ENCODE assay signal across 9 mouse cellular contexts in the genomic region with DNA sequence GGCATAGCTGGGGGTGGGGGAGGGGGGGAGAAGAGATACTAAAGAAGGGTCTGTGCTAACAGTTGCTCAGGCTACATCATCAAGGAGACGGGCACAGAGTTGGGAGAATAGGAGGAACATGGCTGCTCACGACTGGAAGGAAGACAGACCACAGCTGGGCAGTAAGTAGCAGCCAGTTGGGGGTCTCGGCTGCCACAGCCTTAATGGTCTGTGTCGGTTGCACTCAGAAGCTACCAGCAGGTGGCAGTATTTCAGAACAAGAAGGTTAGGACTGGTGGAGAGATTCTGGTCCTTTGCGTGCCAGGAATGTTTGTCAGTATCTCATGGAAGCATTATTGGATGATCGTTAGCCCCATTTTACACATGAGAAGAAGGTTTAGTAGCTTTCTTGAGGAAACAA.
DNase-seq lines count a peak whose midpoint lies in the region; ATAC-seq and TF ChIP-seq lines count a peak whose summit lies in the region.
"Had no signal": no experiment of that assay in that cellular context is flagged by ENCODE, and none has a peak within 500 bp of the region (broad histone marks: within the 10 kb centered on the region; RNA-seq: fewer than 3 reads in every experiment).

No protein-coding gene starts in this region.

- H3K27ac ChIP-seq in heart, adult 2 months, result no peak overlapping the region
- no peak overlapping the region for H3K27ac ChIP-seq in heart, embryonic 10.5 days
- no peak overlapping the region for H3K27ac ChIP-seq in hindbrain, embryonic 12.5 days
- H3K27ac ChIP-seq in midbrain, embryonic 10.5 days (replicated peaks), result no peak overlapping the region
- no peak overlapping the region for H3K27ac ChIP-seq in stomach, embryonic 14.5 days (ENCODE audit: low read length)
- H3K27ac ChIP-seq: lung, embryonic 15.5 days had no signal

- peaks cover 2% of the 10 kb centered on the region; the same call in 1 of the 2 replicates for H3K27me3 ChIP-seq in heart, adult 2 months (ENCODE audit: control insufficient read depth, insufficient read depth, low read length)
- H3K27me3 ChIP-seq in heart, embryonic 10.5 days (ENCODE audit: insufficient read depth, poor library complexity, severe bottlenecking), result peaks cover 23% of the 10 kb centered on the region
- H3K27me3 ChIP-seq in hindbrain, embryonic 12.5 days, result no peaks in the 10 kb centered on the region
- H3K27me3 ChIP-seq in midbrain, embryonic 10.5 days (ENCODE audit: low read depth, poor library complexity, severe bottlenecking), result no peaks in the 10 kb centered on the region
- H3K27me3 ChIP-seq in stomach, embryonic 14.5 days (ENCODE audit: control insufficient read depth, insufficient read depth, low read length), result no peaks in the 10 kb centered on the region

- TF ChIP-seq POLR2A in heart, adult 2 months (IDR thresholded peaks at IDR 0.05; ENCODE audit: insufficient read depth, low read depth, low read length), result no peak

- 8% methylated on average over 6 of the region's 6 CpGs for WGBS in heart, adult 2 months
- 9% methylated on average over 6 of the region's 6 CpGs for WGBS in heart, embryonic 10.5 days
- 11% methylated on average over 6 of the region's 6 CpGs for WGBS in hindbrain, embryonic 12.5 days
- WGBS in midbrain, embryonic 10.5 days, result 15% methylated on average over 6 of the region's 6 CpGs
- 7% methylated on average over 6 of the region's 6 CpGs for WGBS in stomach, embryonic 14.5 days

- no peaks in the 10 kb centered on the region for H3K9me3 ChIP-seq in heart, embryonic 10.5 days
- H3K9me3 ChIP-seq in hindbrain, embryonic 12.5 days (replicated peaks), result no peaks in the 10 kb centered on the region
- H3K9me3 ChIP-seq in midbrain, embryonic 10.5 days (replicated peaks), result no peaks in the 10 kb centered on the region
- H3K9me3 ChIP-seq in stomach, embryonic 14.5 days (ENCODE audit: control insufficient read depth, low read depth, low read length), result no peaks in the 10 kb centered on the region
- H3K9me3 ChIP-seq: lung, embryonic 15.5 days had no signal

- H3K36me3 ChIP-seq in heart, adult 2 months (ENCODE audit: control insufficient read depth, insufficient read depth, low read length), result no peaks in the 10 kb centered on the region
- no peaks in the 10 kb centered on the region for H3K36me3 ChIP-seq in heart, embryonic 10.5 days
- H3K36me3 ChIP-seq in hindbrain, embryonic 12.5 days, result no peaks in the 10 kb centered on the region
- H3K36me3 ChIP-seq in midbrain, embryonic 10.5 days, result no peaks in the 10 kb centered on the region
- H3K36me3 ChIP-seq in stomach, embryonic 14.5 days (ENCODE audit: control insufficient read depth, insufficient read depth, low read length), result no peaks in the 10 kb centered on the region
- H3K36me3 ChIP-seq: lung, embryonic 15.5 days had no signal

- H3K4me2 ChIP-seq in hindbrain, embryonic 12.5 days (replicated peaks), result no peak overlapping the region
- no peak overlapping the region for H3K4me2 ChIP-seq in stomach, embryonic 14.5 days (replicated peaks; ENCODE audit: low read depth, low read length)
- H3K4me2 ChIP-seq: lung, embryonic 15.5 days had no signal

- peak; percentile 94 for TF ChIP-seq CTCF in heart, adult 2 months (IDR thresholded peaks at IDR 0.05)

- ATAC-seq in hindbrain, embryonic 12.5 days (ENCODE audit: low FRiP score), result peak; percentile 73
- peak; percentile 37; the same call in 1 of the 2 replicates for ATAC-seq in stomach, embryonic 14.5 days (ENCODE audit: insufficient number of reproducible peaks, insufficient read depth, low FRiP score, low read depth)

- H3K4me1 ChIP-seq in heart, adult 2 months (ENCODE audit: control insufficient read depth, insufficient read depth, low read length), result no peaks in the 10 kb centered on the region
- peaks cover 7% of the 10 kb centered on the region; the same call in 1 of the 2 replicates for H3K4me1 ChIP-seq in heart, embryonic 10.5 days
- no peaks in the 10 kb centered on the region for H3K4me1 ChIP-seq in hindbrain, embryonic 12.5 days
- H3K4me1 ChIP-seq in midbrain, embryonic 10.5 days, result no peaks in the 10 kb centered on the region
- no peaks in the 10 kb centered on the region for H3K4me1 ChIP-seq in stomach, embryonic 14.5 days (ENCODE audit: control insufficient read depth, insufficient read depth, low read length)
- H3K4me1 ChIP-seq: lung, embryonic 15.5 days had no signal

- DNase-seq in heart, adult 2 months, result peak; percentile 27 to 54
- no peak for DNase-seq in heart, embryonic 10.5 days (ENCODE audit: low spot score)
- DNase-seq in adipocyte (ENCODE audit: low spot score), result peak; percentile 76
- peak; percentile 90 for DNase-seq in embryo, embryonic 11 days
- DNase-seq in layer of hippocampus, postnatal 25 days (ENCODE audit: extremely low spot score in 1 of 2, low spot score in 1 of 2), result peak; percentile 31 to 66
- peak; percentile 69 for DNase-seq in midbrain, embryonic 10.5 days (ENCODE audit: low spot score)

- no peak overlapping the region for H3K4me3 ChIP-seq in heart, adult 2 months
- no peak overlapping the region for H3K4me3 ChIP-seq in heart, embryonic 10.5 days
- H3K4me3 ChIP-seq in hindbrain, embryonic 12.5 days, result no peak overlapping the region
- H3K4me3 ChIP-seq in midbrain, embryonic 10.5 days, result no peak overlapping the region
- H3K4me3 ChIP-seq in stomach, embryonic 14.5 days (ENCODE audit: low read depth, low read length), result no peak overlapping the region
- H3K4me3 ChIP-seq: lung, embryonic 15.5 days had no signal

- no peak overlapping the region for H3K9ac ChIP-seq in heart, adult 2 months (ENCODE audit: low read depth, low read length)
- H3K9ac ChIP-seq in hindbrain, embryonic 12.5 days, result no peak overlapping the region
- H3K9ac ChIP-seq in stomach, embryonic 14.5 days (replicated peaks; ENCODE audit: low read depth, low read length), result no peak overlapping the region
- H3K9ac ChIP-seq: lung, embryonic 15.5 days had no signal

- H3K79me2 ChIP-seq in heart, adult 2 months (replicated peaks; ENCODE audit: control insufficient read depth, insufficient read depth, low read length), result no peaks in the 10 kb centered on the region

- TF ChIP-seq EP300 in heart, adult 2 months (IDR thresholded peaks at IDR 0.05; ENCODE audit: insufficient read depth, low read depth, low read length), result no peak

- intact Hi-C loops in heart, adult 2 months (cut with DNase I), result loop anchor here (1.0 to 5.0 kb wide), 5 partner anchors 65 to 609 kb away; no protein-coding TSS in a partner anchor
